Comparison of ENCODE assay signal across 29 mouse cellular contexts in genomic region chr6:47880166-47880565, GRCm38 (mm10). TPM values are rescaled to one million over a fixed set of nuclear protein-coding genes. Genes with fewer than 3 reads are reported as not detected.
A peak's percentile ranks its signal among the peaks of the same experiment; 100 is the strongest.
DNase-seq lines count a peak whose midpoint lies in the region; ATAC-seq and TF ChIP-seq lines count a peak whose summit lies in the region.
"Had no signal": no experiment of that assay in that cellular context is flagged by ENCODE, and none has a peak within 500 bp of the region (broad histone marks: within the 10 kb centered on the region; RNA-seq: fewer than 3 reads in every experiment).

No protein-coding gene starts in this region.

- 92% methylated on average over 10 of the region's 10 CpGs for WGBS in forebrain, embryonic 13.5 days
- WGBS in forebrain, embryonic 11.5 days, result 97% methylated on average over 10 of the region's 10 CpGs
- WGBS in neural tube, embryonic 13.5 days, result 97% methylated on average over 10 of the region's 10 CpGs
- 96% methylated on average over 10 of the region's 10 CpGs for WGBS in neural tube, embryonic 15.5 days
- 74% methylated on average over 10 of the region's 10 CpGs for WGBS in embryonic facial prominence, embryonic 14.5 days
- WGBS in stomach, postnatal 0 days, result 83% methylated on average over 10 of the region's 10 CpGs

- ATAC-seq in forebrain, embryonic 13.5 days, result no peak
- no peak for ATAC-seq in forebrain, embryonic 11.5 days (replicated peaks; ENCODE audit: low FRiP score)
- ATAC-seq in neural tube, embryonic 13.5 days (ENCODE audit: low read depth), result no peak
- ATAC-seq in neural tube, embryonic 15.5 days (ENCODE audit: low FRiP score), result no peak
- ATAC-seq in embryonic facial prominence, embryonic 14.5 days (ENCODE audit: low read depth), result no peak
- no peak for ATAC-seq in stomach, postnatal 0 days (ENCODE audit: low FRiP score, low TSS enrichment)
- no peak for ATAC-seq in activated CD4-positive, CD25-positive, alpha-beta regulatory T cell, adult 4 months
- ATAC-seq: intestine, postnatal 0 days; midbrain, embryonic 16.5 days had no signal

- no peak overlapping the region for H3K4me3 ChIP-seq in forebrain, embryonic 13.5 days
- no peak overlapping the region for H3K4me3 ChIP-seq in forebrain, embryonic 11.5 days (ENCODE audit: low read depth, low read length)
- no peak overlapping the region for H3K4me3 ChIP-seq in neural tube, embryonic 13.5 days
- H3K4me3 ChIP-seq in neural tube, embryonic 15.5 days (replicated peaks), result no peak overlapping the region
- H3K4me3 ChIP-seq in embryonic facial prominence, embryonic 14.5 days (ENCODE audit: low read depth, low read length), result no peak overlapping the region
- no peak overlapping the region for H3K4me3 ChIP-seq in stomach, postnatal 0 days (ENCODE audit: low read depth, low read length)
- H3K4me3 ChIP-seq: forebrain, embryonic 12.5 days; gastrocnemius, adult 2 months; neural tube, embryonic 12.5 days had no signal

- no peak for DNase-seq in forebrain, embryonic 11.5 days (ENCODE audit: low spot score)
- DNase-seq in embryonic facial prominence, embryonic 14.5 days (ENCODE audit: low spot score), result peak; percentile 43
- no peak for DNase-seq in stomach, postnatal 0 days (ENCODE audit: low spot score)
- no peak for DNase-seq in c-Kit-positive CD71-positive TER-119-positive erythroid progenitor cells, embryonic 14.5 days (ENCODE audit: low spot score)
- DNase-seq: adrenal gland, postnatal 10 days; cerebellum, adult 11 months; cerebellum, adult 9-11 months; gastrocnemius, adult 2 months; gastrocnemius, postnatal 36 days; heart, adult 18-20 months; heart, postnatal 36 days; kidney, adult 9 months; kidney, postnatal 14 days; liver; lung, embryonic 14.5 days; lung, postnatal 14 days; thymus, postnatal 25 days had no signal

- peaks cover 20% of the 10 kb centered on the region for H3K4me1 ChIP-seq in forebrain, embryonic 13.5 days
- peaks cover 10% of the 10 kb centered on the region for H3K4me1 ChIP-seq in forebrain, embryonic 11.5 days (replicated peaks; ENCODE audit: control insufficient read depth, insufficient read depth, low read length)
- peaks cover 21% of the 10 kb centered on the region for H3K4me1 ChIP-seq in neural tube, embryonic 13.5 days (replicated peaks)
- H3K4me1 ChIP-seq in neural tube, embryonic 15.5 days, result peaks cover 27% of the 10 kb centered on the region
- H3K4me1 ChIP-seq in embryonic facial prominence, embryonic 14.5 days (ENCODE audit: control insufficient read depth, insufficient read depth, low read length), result peaks cover 9% of the 10 kb centered on the region
- H3K4me1 ChIP-seq in stomach, postnatal 0 days (replicated peaks; ENCODE audit: control insufficient read depth, insufficient read depth), result peaks cover 8% of the 10 kb centered on the region

- peaks cover 54% of the 10 kb centered on the region for H3K36me3 ChIP-seq in forebrain, embryonic 13.5 days (ENCODE audit: poor library complexity, severe bottlenecking)
- peaks cover 9% of the 10 kb centered on the region; the same call in 1 of the 2 replicates for H3K36me3 ChIP-seq in forebrain, embryonic 11.5 days (ENCODE audit: control insufficient read depth, insufficient read depth, low read length)
- peaks cover 55% of the 10 kb centered on the region for H3K36me3 ChIP-seq in neural tube, embryonic 13.5 days
- peaks cover 49% of the 10 kb centered on the region for H3K36me3 ChIP-seq in neural tube, embryonic 15.5 days
- H3K36me3 ChIP-seq in embryonic facial prominence, embryonic 14.5 days (ENCODE audit: control insufficient read depth, insufficient read depth, low read length), result peaks cover 58% of the 10 kb centered on the region
- peaks cover 6% of the 10 kb centered on the region; the same call in 1 of the 2 replicates for H3K36me3 ChIP-seq in stomach, postnatal 0 days (ENCODE audit: control insufficient read depth, insufficient read depth, low read length)

- H3K4me2 ChIP-seq in forebrain, embryonic 13.5 days, result peak overlapping the region; percentile 6; the same call in 1 of the 2 replicates
- no peak overlapping the region for H3K4me2 ChIP-seq in forebrain, embryonic 11.5 days (ENCODE audit: low read depth, low read length, severe bottlenecking)
- H3K4me2 ChIP-seq in neural tube, embryonic 13.5 days, result 0 out of 2 replicates have a peak overlapping the region, but pooled peaks have one; percentile 96
- H3K4me2 ChIP-seq in neural tube, embryonic 15.5 days, result no peak overlapping the region
- H3K4me2 ChIP-seq in embryonic facial prominence, embryonic 14.5 days (ENCODE audit: low read depth, low read length), result 0 out of 2 replicates have a peak overlapping the region, but pooled peaks have one; percentile 12
- H3K4me2 ChIP-seq in stomach, postnatal 0 days (replicated peaks; ENCODE audit: low read depth), result no peak overlapping the region
- H3K4me2 ChIP-seq: heart, embryonic 11.5 days had no signal

- no peak for TF ChIP-seq EP300 in stomach, postnatal 0 days (optimal IDR thresholded peaks at IDR 0.05)

- no peak overlapping the region for H3K27ac ChIP-seq in forebrain, embryonic 13.5 days
- H3K27ac ChIP-seq in forebrain, embryonic 11.5 days (ENCODE audit: low read depth, low read length), result no peak overlapping the region
- no peak overlapping the region for H3K27ac ChIP-seq in neural tube, embryonic 13.5 days (replicated peaks)
- no peak overlapping the region for H3K27ac ChIP-seq in neural tube, embryonic 15.5 days (replicated peaks)
- peak overlapping the region; percentile 44; the same call in 1 of the 2 replicates for H3K27ac ChIP-seq in embryonic facial prominence, embryonic 14.5 days (replicated peaks; ENCODE audit: low read depth, low read length)
- H3K27ac ChIP-seq in stomach, postnatal 0 days (replicated peaks), result peak overlapping the region; percentile 24; the same call in 1 of the 2 replicates
- H3K27ac ChIP-seq: forebrain, embryonic 12.5 days; gastrocnemius, adult 2 months; hindbrain, embryonic 14.5 days; liver, embryonic 14.5 days; neural tube, embryonic 12.5 days had no signal

- H3K9ac ChIP-seq in forebrain, embryonic 13.5 days, result no peak overlapping the region
- no peak overlapping the region for H3K9ac ChIP-seq in forebrain, embryonic 11.5 days (ENCODE audit: low read length)
- no peak overlapping the region for H3K9ac ChIP-seq in neural tube, embryonic 13.5 days
- H3K9ac ChIP-seq in neural tube, embryonic 15.5 days (replicated peaks), result no peak overlapping the region
- H3K9ac ChIP-seq in embryonic facial prominence, embryonic 14.5 days (ENCODE audit: low read depth, low read length), result peak overlapping the region; percentile 37; the same call in 1 of the 2 replicates
- no peak overlapping the region for H3K9ac ChIP-seq in stomach, postnatal 0 days (ENCODE audit: low read length)
- H3K9ac ChIP-seq: forebrain, embryonic 12.5 days; liver, embryonic 14.5 days; lung, embryonic 14.5 days had no signal

- TF ChIP-seq CTCF in stomach, postnatal 0 days (IDR thresholded peaks at IDR 0.05; ENCODE audit: low read depth), result no peak

- no peaks in the 10 kb centered on the region for H3K9me3 ChIP-seq in forebrain, embryonic 13.5 days (replicated peaks)
- H3K9me3 ChIP-seq in forebrain, embryonic 11.5 days (ENCODE audit: control insufficient read depth, low read length), result no peaks in the 10 kb centered on the region
- H3K9me3 ChIP-seq in neural tube, embryonic 13.5 days, result no peaks in the 10 kb centered on the region
- H3K9me3 ChIP-seq in neural tube, embryonic 15.5 days (replicated peaks), result no peaks in the 10 kb centered on the region
- no peaks in the 10 kb centered on the region for H3K9me3 ChIP-seq in embryonic facial prominence, embryonic 14.5 days (ENCODE audit: control insufficient read depth, low read length)
- H3K9me3 ChIP-seq in stomach, postnatal 0 days (ENCODE audit: control insufficient read depth, low read length), result no peaks in the 10 kb centered on the region
- H3K9me3 ChIP-seq: forebrain, embryonic 12.5 days; G1E; neural tube, embryonic 12.5 days had no signal

- no peaks in the 10 kb centered on the region for H3K27me3 ChIP-seq in forebrain, embryonic 13.5 days
- H3K27me3 ChIP-seq in forebrain, embryonic 11.5 days (ENCODE audit: control insufficient read depth, insufficient read depth, low read length), result no peaks in the 10 kb centered on the region
- H3K27me3 ChIP-seq in neural tube, embryonic 13.5 days, result no peaks in the 10 kb centered on the region
- no peaks in the 10 kb centered on the region for H3K27me3 ChIP-seq in neural tube, embryonic 15.5 days (replicated peaks)
- no peaks in the 10 kb centered on the region for H3K27me3 ChIP-seq in embryonic facial prominence, embryonic 14.5 days (replicated peaks; ENCODE audit: control insufficient read depth, insufficient read depth, low read length)
- no peaks in the 10 kb centered on the region for H3K27me3 ChIP-seq in stomach, postnatal 0 days (ENCODE audit: control insufficient read depth, insufficient read depth, low read length)
- H3K27me3 ChIP-seq: forebrain, embryonic 12.5 days; neural tube, embryonic 12.5 days had no signal

RNA-seq across cellular contexts. Expression of gene Zfp282, which starts 3.2 kb away (rescaled TPM):
- 18.7 and 19.1 TPM in 2 replicates for polyA plus RNA-seq in forebrain, embryonic 13.5 days (2015; fragmentation: Nextera tagmentation; extraction: Ambion mirVana)
- polyA plus RNA-seq in forebrain, embryonic 11.5 days (2014; fragmentation: Nextera tagmentation; extraction: Ambion mirVana), result 17.8 and 19.4 TPM in 2 replicates
- polyA plus RNA-seq in neural tube, embryonic 13.5 days (2015; fragmentation: Nextera tagmentation; extraction: Ambion mirVana), result 22.1 and 23.0 TPM in 2 replicates
- polyA plus RNA-seq in neural tube, embryonic 15.5 days (2015; fragmentation: Nextera tagmentation; extraction: Ambion mirVana), result 21.3 and 23.3 TPM in 2 replicates
- 13.6 and 15.7 TPM in 2 replicates for polyA plus RNA-seq in embryonic facial prominence, embryonic 14.5 days (2014; fragmentation: Nextera tagmentation; extraction: Ambion mirVana)
- polyA plus RNA-seq in stomach, postnatal 0 days (2015; fragmentation: Nextera tagmentation; extraction: Ambion mirVana), result 6.8 and 7.5 TPM in 2 replicates
- polyA plus RNA-seq in activated CD4-positive, CD25-positive, alpha-beta regulatory T cell, adult 4 months (2017; shearing (Covaris generic)), result 1 to 10 TPM; 2.8 TPM

RNA-seq across cellular contexts. Expression of gene Zfp212, which starts 40.1 kb away (rescaled TPM):
- polyA plus RNA-seq in forebrain, embryonic 13.5 days (2015; fragmentation: Nextera tagmentation; extraction: Ambion mirVana), result 21.0 and 25.4 TPM in 2 replicates
- 15.9 and 17.5 TPM in 2 replicates for polyA plus RNA-seq in forebrain, embryonic 11.5 days (2014; fragmentation: Nextera tagmentation; extraction: Ambion mirVana)
- 15.8 and 17.0 TPM in 2 replicates for polyA plus RNA-seq in neural tube, embryonic 13.5 days (2015; fragmentation: Nextera tagmentation; extraction: Ambion mirVana)
- 15.5 and 16.1 TPM in 2 replicates for polyA plus RNA-seq in neural tube, embryonic 15.5 days (2015; fragmentation: Nextera tagmentation; extraction: Ambion mirVana)
- polyA plus RNA-seq in embryonic facial prominence, embryonic 14.5 days (2014; fragmentation: Nextera tagmentation; extraction: Ambion mirVana), result 12.5 and 13.6 TPM in 2 replicates
- polyA plus RNA-seq in stomach, postnatal 0 days (2015; fragmentation: Nextera tagmentation; extraction: Ambion mirVana), result 8.1 and 8.2 TPM in 2 replicates
- 10 to 100 TPM; 14.6 to 15.2 TPM for polyA plus RNA-seq in activated CD4-positive, CD25-positive, alpha-beta regulatory T cell, adult 4 months (2017; shearing (Covaris generic))

RNA-seq across cellular contexts. Expression of gene Zfp398, which starts 44.7 kb away (rescaled TPM):
- 13.1 and 14.7 TPM in 2 replicates for polyA plus RNA-seq in forebrain, embryonic 13.5 days (2015; fragmentation: Nextera tagmentation; extraction: Ambion mirVana)
- polyA plus RNA-seq in forebrain, embryonic 11.5 days (2014; fragmentation: Nextera tagmentation; extraction: Ambion mirVana), result 9.2 and 11.3 TPM in 2 replicates
- 15.7 and 17.3 TPM in 2 replicates for polyA plus RNA-seq in neural tube, embryonic 13.5 days (2015; fragmentation: Nextera tagmentation; extraction: Ambion mirVana)
- 17.3 and 17.4 TPM in 2 replicates for polyA plus RNA-seq in neural tube, embryonic 15.5 days (2015; fragmentation: Nextera tagmentation; extraction: Ambion mirVana)
- 8.0 and 8.1 TPM in 2 replicates for polyA plus RNA-seq in embryonic facial prominence, embryonic 14.5 days (2014; fragmentation: Nextera tagmentation; extraction: Ambion mirVana)
- polyA plus RNA-seq in stomach, postnatal 0 days (2015; fragmentation: Nextera tagmentation; extraction: Ambion mirVana), result 3.8 and 4.0 TPM in 2 replicates
- 10 to 100 TPM; 10.2 to 11.4 TPM for polyA plus RNA-seq in activated CD4-positive, CD25-positive, alpha-beta regulatory T cell, adult 4 months (2017; shearing (Covaris generic))

RNA-seq across cellular contexts. Expression of gene Zfp786, which starts 49.5 kb away (rescaled TPM):
- polyA plus RNA-seq in forebrain, embryonic 13.5 days (2015; fragmentation: Nextera tagmentation; extraction: Ambion mirVana), result 13.5 and 13.9 TPM in 2 replicates
- polyA plus RNA-seq in forebrain, embryonic 11.5 days (2014; fragmentation: Nextera tagmentation; extraction: Ambion mirVana), result 7.3 and 7.6 TPM in 2 replicates
- 16.6 and 17.1 TPM in 2 replicates for polyA plus RNA-seq in neural tube, embryonic 13.5 days (2015; fragmentation: Nextera tagmentation; extraction: Ambion mirVana)
- 14.4 and 16.4 TPM in 2 replicates for polyA plus RNA-seq in neural tube, embryonic 15.5 days (2015; fragmentation: Nextera tagmentation; extraction: Ambion mirVana)
- 1.9 and 2.4 TPM in 2 replicates for polyA plus RNA-seq in embryonic facial prominence, embryonic 14.5 days (2014; fragmentation: Nextera tagmentation; extraction: Ambion mirVana)
- polyA plus RNA-seq in stomach, postnatal 0 days (2015; fragmentation: Nextera tagmentation; extraction: Ambion mirVana), result 1.0 and 1.1 TPM in 2 replicates
- not detected for polyA plus RNA-seq in activated CD4-positive, CD25-positive, alpha-beta regulatory T cell, adult 4 months (2017; shearing (Covaris generic))

Comparison
In these comparisons a context has a peak if more than half of its experiments do, and no peak if none do; other contexts are left out.
1. H3K4me2 ChIP-seq: peak in forebrain, embryonic 13.5 days (single experiment), neural tube, embryonic 13.5 days (single experiment) and embryonic facial prominence, embryonic 14.5 days (single experiment); none in forebrain, embryonic 11.5 days (single experiment), neural tube, embryonic 15.5 days (single experiment) and stomach, postnatal 0 days (single experiment).
2. H3K27ac ChIP-seq: peak in embryonic facial prominence, embryonic 14.5 days (single experiment) and stomach, postnatal 0 days (single experiment); none in forebrain, embryonic 13.5 days (single experiment), forebrain, embryonic 11.5 days (single experiment), neural tube, embryonic 13.5 days (single experiment) and neural tube, embryonic 15.5 days (single experiment).